10 mouse cellular contexts compared by ENCODE assay signal in genomic region chr1:180940776-180941460, GRCm38 (mm10). TPM values are rescaled to one million over a fixed set of nuclear protein-coding genes. Genes with fewer than 3 reads are reported as not detected.
A peak's percentile ranks its signal among the peaks of the same experiment; 100 is the strongest.
DNase-seq lines count a peak whose midpoint lies in the region; ATAC-seq and TF ChIP-seq lines count a peak whose summit lies in the region.
"Had no signal": no experiment of that assay in that cellular context is flagged by ENCODE, and none has a peak within 500 bp of the region (broad histone marks: within the 10 kb centered on the region; RNA-seq: fewer than 3 reads in every experiment).

No protein-coding gene starts in this region.

- no peak for TF ChIP-seq POLR2A in CH12.LX (IDR thresholded peaks at IDR 0.05; ENCODE audit: low read depth, low read length)

- H3K4me1 ChIP-seq in heart, embryonic 15.5 days (replicated peaks): peaks cover 46% of the 10 kb centered on the region
- H3K4me1 ChIP-seq in CH12.LX (ENCODE audit: control insufficient read depth in 1 of 2, insufficient read depth in 2 of 2): peaks cover 11 to 30% of the 10 kb centered on the region in 2 experiments
- peaks cover 40% of the 10 kb centered on the region for H3K4me1 ChIP-seq in embryonic facial prominence, embryonic 15.5 days
- H3K4me1 ChIP-seq in liver, embryonic 15.5 days (replicated peaks): peaks cover 75% of the 10 kb centered on the region

- intact Hi-C loops in heart, postnatal 14 days (cut with DNase I): no loop called here

- peak overlapping the region; percentile 89 for H3K27ac ChIP-seq in heart, embryonic 15.5 days
- H3K27ac ChIP-seq in CH12.LX (ENCODE audit: insufficient read depth, low read depth): no peak overlapping the region
- no peak overlapping the region for H3K27ac ChIP-seq in embryonic facial prominence, embryonic 15.5 days (replicated peaks)
- no peak overlapping the region for H3K27ac ChIP-seq in liver, embryonic 15.5 days (replicated peaks)

- H3K9me3 ChIP-seq in heart, embryonic 15.5 days (replicated peaks): no peaks in the 10 kb centered on the region
- no peaks in the 10 kb centered on the region for H3K9me3 ChIP-seq in CH12.LX (replicated peaks; ENCODE audit: low read length)
- no peaks in the 10 kb centered on the region for H3K9me3 ChIP-seq in embryonic facial prominence, embryonic 15.5 days (replicated peaks)
- no peaks in the 10 kb centered on the region for H3K9me3 ChIP-seq in liver, embryonic 15.5 days (replicated peaks)

- DNase-seq in heart, postnatal 14 days: no peak
- DNase-seq in CH12.LX (ENCODE audit: extremely low read depth): no peak
- DNase-seq in frontal cortex, postnatal 10 days (ENCODE audit: low spot score in 2 of 2): no peak
- no peak for DNase-seq in kidney, adult 11 months

- TF ChIP-seq CTCF in CH12.LX (conservative IDR thresholded peaks at IDR 0.05 in 1 of 2, IDR thresholded peaks at IDR 0.05 in 1 of 2; ENCODE audit: low read depth in 2 of 2, low read length in 2 of 2): no peak

- 0 out of 2 replicates have a peak, but pooled peaks have one; percentile 34 for TF ChIP-seq EP300 in CH12.LX (IDR thresholded peaks at IDR 0.05; ENCODE audit: low read length)

- in situ Hi-C loops in CH12.LX (cut with MboI; ENCODE audit: low pct_ligation_motif_present, low pct_unique_long_range_greater_than_20kb, low sequenced_read_pairs): no loop called here

- no peak for ATAC-seq in heart, embryonic 15.5 days (replicated peaks; ENCODE audit: insufficient number of reproducible peaks, insufficient read depth, low FRiP score, low read depth)
- no peak for ATAC-seq in embryonic facial prominence, embryonic 15.5 days (ENCODE audit: insufficient number of reproducible peaks, low FRiP score, low TSS enrichment, low read depth)
- ATAC-seq in liver, embryonic 15.5 days (ENCODE audit: insufficient read depth): no peak
- no peak for ATAC-seq in activated CD4-positive, CD25-positive, alpha-beta regulatory T cell, adult 4 months

- peak overlapping the region; percentile 95 for H3K4me2 ChIP-seq in heart, embryonic 15.5 days
- H3K4me2 ChIP-seq in CH12.LX (ENCODE audit: insufficient read depth, low read depth, poor library complexity, severe bottlenecking): no peak overlapping the region
- H3K4me2 ChIP-seq in embryonic facial prominence, embryonic 15.5 days (replicated peaks): peak overlapping the region; percentile 86
- peak overlapping the region; percentile 96 for H3K4me2 ChIP-seq in liver, embryonic 15.5 days

- dilution Hi-C loops in CH12.LX (cut with MboI; ENCODE audit: extremely low pct_ligation_motif_present, extremely low pct_unique_long_range_greater_than_20kb, low sequenced_read_pairs): no loop called here

- WGBS in heart, embryonic 15.5 days: 93% methylated on average over 7 of the region's 7 CpGs
- 88% methylated on average over 7 of the region's 7 CpGs for WGBS in embryonic facial prominence, embryonic 15.5 days
- WGBS in liver, embryonic 15.5 days (ENCODE audit: insufficient replicate concordance): 72% methylated on average over 7 of the region's 7 CpGs

- no peaks in the 10 kb centered on the region for H3K79me2 ChIP-seq in CH12.LX (replicated peaks; ENCODE audit: control insufficient read depth, extremely low read depth, insufficient read depth, poor library complexity, severe bottlenecking)

- H3K27me3 ChIP-seq in heart, embryonic 15.5 days: peaks cover 11% of the 10 kb centered on the region
- H3K27me3 ChIP-seq in CH12.LX (replicated peaks): peaks cover 35% of the 10 kb centered on the region
- peaks cover 20% of the 10 kb centered on the region for H3K27me3 ChIP-seq in embryonic facial prominence, embryonic 15.5 days
- H3K27me3 ChIP-seq in liver, embryonic 15.5 days: peaks cover 6% of the 10 kb centered on the region

- H3K9ac ChIP-seq in heart, embryonic 15.5 days: peak overlapping the region; percentile 78; the same call in 1 of the 2 replicates
- H3K9ac ChIP-seq in CH12.LX (ENCODE audit: insufficient read depth, low read depth): no peak overlapping the region
- 0 out of 2 replicates have a peak overlapping the region, but pooled peaks have one; percentile 62 for H3K9ac ChIP-seq in embryonic facial prominence, embryonic 15.5 days
- peak overlapping the region; percentile 91; the same call in 1 of the 2 replicates for H3K9ac ChIP-seq in liver, embryonic 15.5 days

- H3K36me3 ChIP-seq in heart, embryonic 15.5 days: no peaks in the 10 kb centered on the region
- no peaks in the 10 kb centered on the region for H3K36me3 ChIP-seq in CH12.LX (replicated peaks in 1 of 2; ENCODE audit: control insufficient read depth in 1 of 2, insufficient read depth in 1 of 2, low read length in 1 of 2)
- H3K36me3 ChIP-seq in embryonic facial prominence, embryonic 15.5 days: no peaks in the 10 kb centered on the region
- H3K36me3 ChIP-seq in liver, embryonic 15.5 days (replicated peaks): no peaks in the 10 kb centered on the region

- peak overlapping the region; percentile 85 for H3K4me3 ChIP-seq in heart, embryonic 15.5 days
- H3K4me3 ChIP-seq in CH12.LX (replicated peaks in 1 of 3; ENCODE audit: low read depth in 2 of 3, low read length in 2 of 3, poor library complexity in 1 of 3): no peak overlapping the region
- no peak overlapping the region for H3K4me3 ChIP-seq in embryonic facial prominence, embryonic 15.5 days (replicated peaks)
- H3K4me3 ChIP-seq in liver, embryonic 15.5 days (replicated peaks): peak overlapping the region; percentile 92; the same call in 1 of the 2 replicates

- TF ChIP-seq RAD21 in CH12.LX (IDR thresholded peaks at IDR 0.05; ENCODE audit: low read depth, low read length): no peak

TF ChIP-seq in CH12.LX, 34 proteins besides CTCF, POLR2A, EP300 and RAD21:
- TF ChIP-seq ZKSCAN1 (IDR thresholded peaks at IDR 0.05; ENCODE audit: borderline replicate concordance, low read depth, low read length) (no peak), MXI1 (IDR thresholded peaks at IDR 0.05; ENCODE audit: low read depth, low read length) (no peak), MEF2A (IDR thresholded peaks at IDR 0.05; ENCODE audit: borderline replicate concordance, low read depth, low read length) (no peak), E2F4 (IDR thresholded peaks at IDR 0.05; ENCODE audit: insufficient replicate concordance, low read depth, low read length) (no peak), RCOR1 (conservative IDR thresholded peaks at IDR 0.05; ENCODE audit: low read depth, low read length) (no peak), TCF12 (IDR thresholded peaks at IDR 0.05; ENCODE audit: low read depth, low read length) (no peak), ELF1 (IDR thresholded peaks at IDR 0.05; ENCODE audit: low read depth, low read length) (no peak), ZC3H11A (IDR thresholded peaks at IDR 0.05; ENCODE audit: low read depth, low read length) (no peak), MAX (IDR thresholded peaks at IDR 0.05; ENCODE audit: low read length) (no peak), MAZ (IDR thresholded peaks at IDR 0.05; ENCODE audit: low read depth, low read length) (no peak), PAX5 (IDR thresholded peaks at IDR 0.05; ENCODE audit: low read length) (no peak), ZNF384 (IDR thresholded peaks at IDR 0.05; ENCODE audit: low read depth, low read length) (no peak), IRF4 (IDR thresholded peaks at IDR 0.05; ENCODE audit: low read depth, low read length) (no peak), USF2 (conservative IDR thresholded peaks at IDR 0.05; ENCODE audit: low read depth, low read length) (no peak), CHD2 (IDR thresholded peaks at IDR 0.05; ENCODE audit: low read length) (no peak)

RNA-seq across cellular contexts. Expression of gene Tmem63a, which starts 1.2 kb away (rescaled TPM):
- 10.0 and 12.1 TPM in 2 replicates for polyA plus RNA-seq in heart, embryonic 15.5 days (2015; fragmentation: Nextera tagmentation; extraction: Ambion mirVana)
- total RNA-seq in heart, postnatal 14 days (2021): 10 to 100 TPM; 14.9 to 15.3 TPM
- total RNA-seq in CH12.LX (2012; rRNA removed): 2.2 and 2.6 TPM in 2 replicates
- 0.89 and 1.1 TPM in 2 replicates for total RNA-seq in CH12.LX (2014; rRNA removed)
- polyA plus RNA-seq in CH12.LX (2012; ENCODE audit: insufficient read length, low read depth): 3.0 TPM in 2 replicates
- 17.3 and 18.5 TPM in 2 replicates for polyA plus RNA-seq in embryonic facial prominence, embryonic 15.5 days (2015; fragmentation: Nextera tagmentation; extraction: Ambion mirVana)
- polyA plus RNA-seq in liver, embryonic 15.5 days (2015; fragmentation: Nextera tagmentation; extraction: Ambion mirVana): 8.0 and 9.3 TPM in 2 replicates
- 10 to 100 TPM; 13.5 to 13.7 TPM for polyA plus RNA-seq in activated CD4-positive, CD25-positive, alpha-beta regulatory T cell, adult 4 months (2017; shearing (Covaris generic))

RNA-seq across cellular contexts. Expression of gene Lefty1, which starts 6.1 kb away (rescaled TPM):
- 1.0 and 1.5 TPM in 2 replicates for polyA plus RNA-seq in heart, embryonic 15.5 days (2015; fragmentation: Nextera tagmentation; extraction: Ambion mirVana)
- total RNA-seq in heart, postnatal 14 days (2021): under 1 TPM; 0.66 to 0.81 TPM
- total RNA-seq in CH12.LX (2012; rRNA removed): 0.17 TPM in 1 of 2 replicates, not detected in the other
- total RNA-seq in CH12.LX (2014; rRNA removed): 0.14 TPM in 1 of 2 replicates, not detected in the other
- polyA plus RNA-seq in CH12.LX (2012; ENCODE audit: insufficient read length, low read depth): 0.15 TPM in 1 of 2 replicates, not detected in the other
- polyA plus RNA-seq in embryonic facial prominence, embryonic 15.5 days (2015; fragmentation: Nextera tagmentation; extraction: Ambion mirVana): 4.0 and 4.6 TPM in 2 replicates
- 4.8 and 5.2 TPM in 2 replicates for polyA plus RNA-seq in liver, embryonic 15.5 days (2015; fragmentation: Nextera tagmentation; extraction: Ambion mirVana)
- polyA plus RNA-seq in activated CD4-positive, CD25-positive, alpha-beta regulatory T cell, adult 4 months (2017; shearing (Covaris generic)): not detected

RNA-seq across cellular contexts. Expression of gene Pycr2, which starts 36.8 kb away (rescaled TPM):
- 42.1 and 57.9 TPM in 2 replicates for polyA plus RNA-seq in heart, embryonic 15.5 days (2015; fragmentation: Nextera tagmentation; extraction: Ambion mirVana)
- 10 to 100 TPM; 14.8 to 15.1 TPM for total RNA-seq in heart, postnatal 14 days (2021)
- total RNA-seq in CH12.LX (2012; rRNA removed) (131 and 158 TPM in 2 replicates), CH12.LX (2014; rRNA removed) (119 and 133 TPM in 2 replicates)
- polyA plus RNA-seq in CH12.LX (2012; ENCODE audit: insufficient read length, low read depth): 73.0 and 82.3 TPM in 2 replicates
- polyA plus RNA-seq in embryonic facial prominence, embryonic 15.5 days (2015; fragmentation: Nextera tagmentation; extraction: Ambion mirVana): 96.9 and 105 TPM in 2 replicates
- 93.6 and 108 TPM in 2 replicates for polyA plus RNA-seq in liver, embryonic 15.5 days (2015; fragmentation: Nextera tagmentation; extraction: Ambion mirVana)
- 10 to 100 TPM; 44.3 to 45.6 TPM for polyA plus RNA-seq in activated CD4-positive, CD25-positive, alpha-beta regulatory T cell, adult 4 months (2017; shearing (Covaris generic))

RNA-seq across cellular contexts. Expression of gene Lefty2, which starts 48.0 kb away (rescaled TPM):
- 0.05 and 0.14 TPM in 2 replicates for polyA plus RNA-seq in heart, embryonic 15.5 days (2015; fragmentation: Nextera tagmentation; extraction: Ambion mirVana)
- under 1 TPM in 1 of 2 experiments, not detected in 1; 0.07 TPM for total RNA-seq in heart, postnatal 14 days (2021)
- total RNA-seq in CH12.LX (2012; rRNA removed) (not detected in 2 replicates), CH12.LX (2014; rRNA removed) (not detected in 2 replicates)
- polyA plus RNA-seq in CH12.LX (2012; ENCODE audit: insufficient read length, low read depth): not detected in 2 replicates
- 0.24 and 0.32 TPM in 2 replicates for polyA plus RNA-seq in embryonic facial prominence, embryonic 15.5 days (2015; fragmentation: Nextera tagmentation; extraction: Ambion mirVana)
- polyA plus RNA-seq in liver, embryonic 15.5 days (2015; fragmentation: Nextera tagmentation; extraction: Ambion mirVana): not detected in 2 replicates
- not detected for polyA plus RNA-seq in activated CD4-positive, CD25-positive, alpha-beta regulatory T cell, adult 4 months (2017; shearing (Covaris generic))
- polyA plus RNA-seq: large intestine, adult 2 months; spleen, adult 2 months had no signal

Comparison
In these comparisons a context has a peak if more than half of its experiments do, and no peak if none do; other contexts are left out.
1. H3K4me3 ChIP-seq: peak in heart, embryonic 15.5 days (single experiment) and liver, embryonic 15.5 days (single experiment); none in CH12.LX (0 of 3) and embryonic facial prominence, embryonic 15.5 days (single experiment).